Mouse (Mus musculus): ENCODE data around the gene Ttll11. TPM values are rescaled to one million over a fixed set of nuclear protein-coding genes. Genes with fewer than 3 reads are reported as not detected.

Gene Ttll11
- polyA plus RNA-seq, 1 experiment from 2014 or later, result 1.3 TPM

GRCm38 (mm10) chr2:35713460-35713859, 266.3 kb downstream of the Ttll11 start:
- 78% methylated on average over 7 of the region's 7 CpGs for WGBS (ENCODE audit: insufficient replicate concordance)
- peaks cover 70% of the 10 kb centered on the region for H3K36me3 ChIP-seq
- H3K9me3 ChIP-seq (replicated peaks), result no peaks in the 10 kb centered on the region
- no peaks in the 10 kb centered on the region for H3K27me3 ChIP-seq (replicated peaks)
- H3K4me2 ChIP-seq, result no peak overlapping the region
- H3K4me3 ChIP-seq, result no peak overlapping the region
- H3K9ac ChIP-seq, result no peak overlapping the region
- peaks cover 15% of the 10 kb centered on the region; the same call in 1 of the 2 replicates for H3K4me1 ChIP-seq
- H3K27ac ChIP-seq, result no peak overlapping the region
- no peak for ATAC-seq

- Histone ChIP-seq H3K4me3 (no peak overlapping the region), H3K9ac (no peak overlapping the region), H3K27me3 (replicated peaks) (no peaks in the 10 kb centered on the region), H3K36me3 (peaks cover 63% of the 10 kb centered on the region), H3K4me1 (peaks cover 15% of the 10 kb centered on the region; the same call in 1 of the 2 replicates), H3K9me3 (replicated peaks) (no peaks in the 10 kb centered on the region), H3K27ac (no peak overlapping the region), H3K4me2 (no peak overlapping the region)
- ATAC-seq, result no peak
- 77% methylated on average over 5 of the region's 5 CpGs for WGBS (ENCODE audit: insufficient replicate concordance)
Observed at GRCm38 (mm10) chr2:35712611-35713010, 267.1 kb downstream of the Ttll11 start.

GRCm38 (mm10) chr2:35703241-35703640, 276.5 kb downstream of the Ttll11 start:
- Histone ChIP-seq H3K4me1 (no peaks in the 10 kb centered on the region), H3K4me3 (no peak overlapping the region), H3K27me3 (replicated peaks) (no peaks in the 10 kb centered on the region), H3K9ac (no peak overlapping the region), H3K27ac (no peak overlapping the region), H3K36me3 (peaks cover 8% of the 10 kb centered on the region; the same call in 1 of the 2 replicates), H3K9me3 (replicated peaks) (0 out of 2 replicates have a peak, but pooled peaks cover 4% of the 10 kb centered on the region), H3K4me2 (no peak overlapping the region)
- 86% methylated on average over 3 of the region's 3 CpGs for WGBS (ENCODE audit: insufficient replicate concordance)
- ATAC-seq, result no peak

GRCm38 (mm10) chr2:35702608-35703007, 277.1 kb downstream of the Ttll11 start:
- Histone ChIP-seq H3K9ac (no peak overlapping the region), H3K4me1 (peaks cover 3% of the 10 kb centered on the region; the same call in 1 of the 2 replicates), H3K36me3 (peaks cover 8% of the 10 kb centered on the region; the same call in 1 of the 2 replicates), H3K4me3 (no peak overlapping the region), H3K4me2 (no peak overlapping the region), H3K9me3 (replicated peaks) (0 out of 2 replicates have a peak, but pooled peaks cover 4% of the 10 kb centered on the region), H3K27me3 (replicated peaks) (no peaks in the 10 kb centered on the region), H3K27ac (no peak overlapping the region)
- WGBS (ENCODE audit: insufficient replicate concordance), result 79% methylated on average over 6 of the region's 6 CpGs
- ATAC-seq, result no peak

GRCm38 (mm10) chr2:35702001-35702400, 277.7 kb downstream of the Ttll11 start:
- Histone ChIP-seq H3K4me2 (no peak overlapping the region), H3K36me3 (peaks cover 8% of the 10 kb centered on the region; the same call in 1 of the 2 replicates), H3K4me1 (peaks cover 8% of the 10 kb centered on the region), H3K9ac (no peak overlapping the region), H3K27ac (no peak overlapping the region), H3K4me3 (no peak overlapping the region), H3K9me3 (replicated peaks) (0 out of 2 replicates have a peak, but pooled peaks cover 4% of the 10 kb centered on the region), H3K27me3 (replicated peaks) (no peaks in the 10 kb centered on the region)
- WGBS (ENCODE audit: insufficient replicate concordance), result 77% methylated on average over 7 of the region's 7 CpGs
- no peak for ATAC-seq

Other genes with a start within 250 kb of the Ttll11 start
- gene Ndufa8, start 69.5 kb upstream of the Ttll11 start, polyA plus RNA-seq (2016; fragmentation: Nextera tagmentation; extraction: Ambion mirVana), result 155 and 162 TPM in 2 replicates
- gene Morn5, start 69.5 kb upstream of the Ttll11 start, polyA plus RNA-seq (2016; fragmentation: Nextera tagmentation; extraction: Ambion mirVana), result 0.18 TPM in 1 of 2 replicates, not detected in the other
- gene Lhx6, start 125.5 kb upstream of the Ttll11 start, polyA plus RNA-seq (2016; fragmentation: Nextera tagmentation; extraction: Ambion mirVana), result 0.29 and 0.39 TPM in 2 replicates
- 24.9 and 25.7 TPM in 2 replicates for gene Mrrf, start 156.5 kb upstream of the Ttll11 start, polyA plus RNA-seq (2016; fragmentation: Nextera tagmentation; extraction: Ambion mirVana)
- 28.2 and 29.9 TPM in 2 replicates for gene Rbm18, start 156.9 kb upstream of the Ttll11 start, polyA plus RNA-seq (2016; fragmentation: Nextera tagmentation; extraction: Ambion mirVana)

Measured in liver, embryonic 12.5 days (tissue).